Mouse (Mus musculus): ENCODE measurements around the gene Ctcfl.

Gene Ctcfl

DNA sequence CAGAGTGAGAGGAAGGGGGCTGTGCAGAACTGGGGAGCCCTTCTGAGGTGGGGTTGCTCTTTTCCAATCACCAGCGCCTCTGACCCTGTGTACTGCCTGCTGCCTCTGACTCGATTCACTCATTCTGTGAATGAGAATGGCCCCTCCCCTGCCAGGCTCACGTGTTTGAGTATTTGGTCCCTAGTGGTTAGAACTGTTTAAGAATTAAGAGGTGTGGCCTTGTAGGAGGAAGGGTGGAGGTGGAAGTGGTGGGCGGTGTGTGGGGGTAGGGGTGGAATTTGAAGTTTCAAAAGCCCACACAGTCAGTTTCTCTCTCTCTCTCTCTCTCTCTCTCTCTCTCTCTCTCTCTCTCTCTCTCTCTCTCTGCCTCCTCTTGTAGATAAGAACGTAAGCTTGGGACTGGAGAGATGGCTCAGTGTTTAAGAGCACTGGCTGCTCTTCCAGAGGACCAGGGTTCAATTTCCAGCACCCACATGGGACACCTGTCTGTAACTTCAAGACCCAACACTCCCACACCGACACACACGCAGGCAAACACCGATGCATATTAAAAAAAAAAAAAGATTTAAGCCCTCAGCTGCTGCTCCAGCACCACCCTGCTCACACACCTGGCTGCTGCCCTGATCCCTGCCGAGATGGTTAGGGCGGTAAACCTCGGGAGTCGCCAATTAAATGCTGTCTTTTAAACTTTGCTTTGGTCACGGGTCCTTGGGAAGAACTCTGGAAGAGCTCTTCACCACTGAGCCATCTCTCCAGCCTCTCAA lies 35.4 kb downstream of the Ctcfl start:
- DNase-seq (ENCODE audit: low spot score): no peak

DNA sequence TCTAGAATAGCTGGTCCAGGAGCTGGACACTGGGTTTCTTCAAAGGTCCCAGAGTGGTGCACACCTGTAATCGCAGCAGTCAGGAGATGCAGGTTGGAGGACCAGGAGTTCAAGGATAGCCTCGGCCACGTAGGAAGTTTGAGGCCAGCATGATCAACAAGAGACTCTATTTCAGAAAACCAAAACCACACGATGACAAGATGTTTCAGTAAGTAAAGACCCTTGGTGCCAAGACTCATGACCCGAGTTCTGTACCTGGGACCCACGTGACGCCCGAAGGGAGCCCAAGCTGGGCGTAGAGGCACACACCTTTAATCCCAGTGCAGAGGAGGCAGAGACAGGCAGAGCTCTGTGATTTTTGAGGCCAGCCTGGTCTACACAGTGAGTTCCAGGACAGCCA lies 36.2 kb downstream of the Ctcfl start:
- no peak for DNase-seq (ENCODE audit: low spot score)

- DNase-seq (ENCODE audit: low spot score): no peak
These were observed 36.6 kb downstream of the Ctcfl start for GRCm38 (mm10) chr2:173082706-173083105.

DNA sequence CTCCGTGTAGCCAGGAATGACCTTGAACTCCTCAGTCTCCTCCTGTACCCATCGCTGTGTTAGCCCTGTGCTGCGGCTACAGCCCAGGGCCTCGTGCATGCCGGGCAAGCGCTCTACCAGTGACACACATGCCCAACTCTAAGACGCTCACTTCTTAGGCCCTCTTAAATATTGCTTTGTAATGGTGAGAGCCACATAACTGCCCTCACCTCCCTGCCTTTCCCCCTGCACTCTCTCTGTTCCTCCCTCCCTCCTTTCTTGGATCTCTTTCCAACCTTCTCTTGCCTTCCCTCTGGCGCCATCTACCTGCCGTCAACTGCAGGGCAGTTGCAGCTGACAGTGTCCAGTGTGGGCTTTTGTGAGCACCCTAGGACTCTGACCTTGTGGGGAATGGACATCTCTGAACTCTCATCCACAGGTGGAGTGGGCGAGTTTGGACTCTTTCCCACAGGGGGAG lies 38.5 kb downstream of the Ctcfl start:
- DNase-seq (ENCODE audit: low spot score): peak; percentile 79

DNA sequence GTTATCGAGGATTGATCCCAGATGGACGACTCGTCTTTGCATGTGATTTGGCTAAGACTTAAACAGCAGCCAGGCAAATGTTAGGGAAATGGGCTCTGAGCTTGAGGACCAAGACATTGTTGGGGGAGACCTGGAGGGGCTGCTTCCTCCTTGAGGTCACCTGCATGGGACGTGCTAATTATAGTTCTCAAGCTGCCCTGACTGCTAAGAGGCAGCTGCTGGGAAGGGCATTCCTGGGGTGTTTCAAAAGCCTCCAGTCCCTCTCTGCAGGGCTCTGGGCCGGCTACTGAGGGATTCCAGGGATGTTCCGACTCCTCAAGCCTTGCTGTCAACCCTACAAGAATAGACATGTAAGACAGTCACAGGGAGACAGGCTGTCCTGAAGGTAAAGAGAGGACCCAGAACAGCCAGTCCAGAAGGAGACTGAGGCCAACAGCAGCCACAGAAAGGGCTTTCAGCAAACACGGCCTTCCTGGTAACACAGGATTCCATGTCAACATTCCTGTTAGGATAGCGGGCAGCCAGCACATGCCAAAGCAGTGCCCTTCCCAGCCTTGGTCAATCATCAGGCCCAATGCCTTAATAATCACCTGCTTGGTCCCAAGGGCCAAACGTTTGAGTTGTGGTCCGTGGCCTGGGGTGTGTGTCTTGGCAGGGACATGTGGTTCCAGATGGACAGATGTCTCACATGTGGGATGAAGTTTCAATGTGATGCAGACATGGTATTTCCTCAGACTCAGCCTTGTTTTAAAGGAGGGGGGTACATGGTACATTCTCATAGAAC lies 39.4 kb downstream of the Ctcfl start:
- no peak for DNase-seq (ENCODE audit: low spot score)

DNA sequence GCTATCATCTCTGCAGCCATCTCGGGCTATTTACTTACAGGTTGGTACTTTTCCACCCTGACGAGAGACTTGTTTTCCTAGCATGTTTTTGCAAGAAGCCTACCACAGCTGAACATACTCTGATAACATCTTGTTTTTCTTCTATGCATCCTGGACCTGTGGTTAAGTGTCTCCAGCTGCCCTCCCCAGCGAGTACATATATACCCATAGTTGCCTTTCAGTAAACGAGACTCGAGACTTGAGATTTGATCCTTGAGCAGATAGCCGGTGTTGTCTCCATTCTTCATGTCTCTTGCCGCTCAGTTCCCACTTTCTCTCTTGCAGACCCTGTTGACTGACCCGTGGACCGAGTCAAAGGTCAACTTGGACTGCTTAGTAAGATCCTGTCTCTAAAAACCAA lies 42.4 kb downstream of the Ctcfl start:
- no peak for DNase-seq (ENCODE audit: low spot score)

- DNase-seq (ENCODE audit: low spot score): no peak
These were observed 45.7 kb downstream of the Ctcfl start for GRCm38 (mm10) chr2:173073666-173074065.

- DNase-seq (ENCODE audit: low spot score): no peak
These were observed 46.4 kb downstream of the Ctcfl start for GRCm38 (mm10) chr2:173072948-173073347.

DNA sequence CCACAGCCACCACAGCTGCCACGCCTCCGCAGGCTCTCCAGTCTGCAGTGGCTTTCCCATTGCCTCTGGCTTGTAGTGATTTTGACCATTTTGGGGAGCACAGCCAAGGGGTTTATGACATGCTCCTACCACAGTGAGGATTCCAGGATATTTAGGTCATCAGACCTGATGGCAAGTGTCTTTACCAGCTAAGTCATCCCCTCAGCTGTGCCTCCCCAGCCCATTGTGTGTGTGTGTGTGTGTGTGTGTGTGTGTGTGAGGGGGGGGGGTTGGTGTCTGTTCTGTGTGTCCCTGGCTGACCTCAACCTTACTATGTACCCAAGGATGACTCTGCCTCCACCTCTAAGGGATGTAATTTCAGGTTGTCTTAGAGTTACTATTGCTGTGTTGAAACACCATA lies 54.5 kb downstream of the Ctcfl start:
- no peak for DNase-seq (ENCODE audit: low spot score)

- no peak for DNase-seq (ENCODE audit: low spot score)
These were observed 56.1 kb downstream of the Ctcfl start for GRCm38 (mm10) chr2:173063219-173063618.

GRCm38 (mm10) chr2:173061443-173062351 lies 57.6 kb downstream of the Ctcfl start:
- DNase-seq (ENCODE audit: low spot score): no peak

- DNase-seq (ENCODE audit: low spot score): no peak
These were observed 58.9 kb downstream of the Ctcfl start for GRCm38 (mm10) chr2:173060450-173060849.

DNA sequence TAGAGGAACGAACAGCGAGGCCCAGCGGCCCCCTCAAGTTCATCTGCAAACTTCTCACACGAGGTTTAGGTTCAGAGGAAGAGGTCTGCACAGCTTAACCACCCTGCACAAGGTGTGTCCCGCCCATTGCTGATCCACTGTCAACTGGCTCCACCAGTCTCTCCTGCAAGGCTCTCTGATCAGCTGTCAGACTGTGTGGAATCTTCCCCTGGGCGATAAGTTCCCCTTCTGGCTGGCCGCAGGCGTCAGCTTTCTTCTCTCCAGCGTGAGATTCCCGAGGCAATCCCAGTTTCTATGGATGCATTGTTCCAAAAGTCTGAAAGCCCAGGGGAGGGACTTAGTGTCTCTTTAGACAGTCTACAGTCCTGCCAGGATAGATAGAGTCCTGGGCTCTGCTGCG lies 61.1 kb downstream of the Ctcfl start:
- no peak for DNase-seq (ENCODE audit: low spot score)

DNA sequence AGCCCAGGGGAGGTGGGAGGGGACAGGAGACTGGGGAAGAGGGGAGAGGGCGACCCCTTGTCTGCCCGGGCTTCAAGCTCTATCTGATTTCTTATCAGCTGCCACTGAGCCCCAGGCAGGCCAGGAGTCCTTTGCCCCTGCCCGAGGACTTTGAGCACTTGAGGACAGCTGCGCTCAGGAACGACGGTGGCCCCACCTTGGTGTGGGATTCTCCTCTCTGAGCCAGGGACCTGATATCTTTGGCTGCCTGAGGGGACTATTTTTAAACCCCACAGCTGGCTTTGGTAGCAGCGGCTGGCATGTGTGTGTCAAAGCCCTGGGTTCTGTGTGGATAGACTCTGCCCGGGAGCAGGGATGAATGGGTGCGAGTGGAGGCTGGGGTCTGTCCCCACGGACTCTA lies 61.7 kb downstream of the Ctcfl start:
- DNase-seq (ENCODE audit: low spot score): no peak

GRCm38 (mm10) chr2:173056882-173057315 lies 62.4 kb downstream of the Ctcfl start:
- DNase-seq (ENCODE audit: low spot score): no peak

GRCm38 (mm10) chr2:173056303-173056881 lies 62.9 kb downstream of the Ctcfl start:
- DNase-seq (ENCODE audit: low spot score): no peak

DNA sequence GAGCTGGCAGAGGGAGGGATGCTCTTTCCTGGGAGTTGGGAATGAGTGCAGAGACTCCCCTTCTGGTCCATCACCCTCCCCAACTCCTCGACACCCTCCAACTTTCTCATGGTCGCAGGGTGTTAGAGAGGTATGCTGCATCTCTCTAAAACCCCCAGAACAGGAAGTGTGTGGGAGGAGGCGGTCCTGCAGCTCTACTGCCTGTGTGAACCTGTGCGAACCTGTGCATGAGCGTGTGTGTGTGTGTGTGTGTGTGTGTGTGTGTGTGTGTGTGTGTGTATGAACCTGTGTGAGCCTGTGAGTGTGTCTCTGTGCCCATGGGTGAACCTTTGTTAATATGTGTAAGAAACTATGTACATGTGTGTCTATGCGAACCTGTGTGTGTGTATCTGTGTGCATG lies 65.5 kb downstream of the Ctcfl start:
- DNase-seq (ENCODE audit: low spot score): no peak

GRCm38 (mm10) chr2:173052881-173053280 lies 66.4 kb downstream of the Ctcfl start:
- DNase-seq (ENCODE audit: low spot score): no peak

- no peak for DNase-seq (ENCODE audit: low spot score)
These were observed 68.5 kb downstream of the Ctcfl start for GRCm38 (mm10) chr2:173050604-173051382.

- DNase-seq (ENCODE audit: low spot score): no peak
These were observed 69.5 kb downstream of the Ctcfl start for GRCm38 (mm10) chr2:173049817-173050216.

DNA sequence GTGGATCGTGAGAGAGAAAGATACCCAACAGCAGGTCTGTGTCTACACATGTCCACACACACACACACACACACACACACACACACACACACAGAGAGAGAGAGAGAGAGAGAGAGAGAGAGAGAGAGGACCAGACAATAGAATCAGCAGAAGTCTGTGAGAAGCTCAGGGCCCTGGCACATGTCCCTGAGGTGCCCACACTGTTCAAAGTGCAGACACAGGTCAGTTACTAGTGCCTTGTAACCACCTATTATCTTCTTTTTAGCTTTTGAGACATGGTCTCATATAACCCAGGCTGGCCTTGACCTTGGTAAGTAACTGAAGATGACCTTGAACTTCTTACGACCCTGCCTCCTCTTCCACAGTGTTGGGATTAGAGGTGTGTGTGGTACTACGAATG lies 70.1 kb downstream of the Ctcfl start:
- no peak for DNase-seq (ENCODE audit: low spot score)
